Mouse (Mus musculus) midbrain, postnatal 0 days (tissue): ENCODE measurements around the gene Ank2. TPM values are rescaled to one million over a fixed set of nuclear protein-coding genes. Genes with fewer than 3 reads are reported as not detected.

Source experiments
- ATAC-seq: fragments of 200-750 bp; cut with Nextera tagmentation; 2 replicates; pipeline ENCODE4 v1.8.0; 2017; ENCODE audit warnings: moderate number of reproducible peaks, mild to moderate bottlenecking, moderate TSS enrichment, moderate library complexity; ENCODE audit not compliant: low FRiP score
- DNase-seq: peaks from one replicate; pipeline ENCODE4 v3.0.0-alpha.2; 2015; ENCODE audit warnings: low spot score
- H3K27ac ChIP-seq: fragments of 300-500 bp; sonication (generic); 2 replicates; pipeline ENCODE4 v1.5.1; 2014; ENCODE audit warnings: low read depth, mild to moderate bottlenecking, low read length, mixed read lengths
- H3K27me3 ChIP-seq: fragments of 300-500 bp; sonication (generic); 2 replicates; pipeline ENCODE4 v1.6.1; 2014; ENCODE audit warnings: low read length, control low read depth, mixed read lengths; ENCODE audit not compliant: insufficient read depth
- H3K36me3 ChIP-seq: fragments of 300-500 bp; sonication (generic); 2 replicates; pipeline ENCODE4 v1.6.1; 2014; ENCODE audit warnings: low read length, control low read depth, mixed read lengths; ENCODE audit not compliant: insufficient read depth
- H3K4me1 ChIP-seq: fragments of 300-500 bp; sonication (generic); 2 replicates; pipeline ENCODE4 v1.6.1; 2014; ENCODE audit warnings: mild to moderate bottlenecking, control low read depth, antibody characterized with exemption, low read length, mixed read lengths; ENCODE audit not compliant: insufficient read depth
- H3K4me2 ChIP-seq: fragments of 300-500 bp; sonication (generic); 2 replicates; pipeline ENCODE4 v1.6.1; 2014; ENCODE audit warnings: low read depth, mild to moderate bottlenecking, low read length, mixed read lengths; ENCODE audit not compliant: poor library complexity, severe bottlenecking
- H3K4me3 ChIP-seq: fragments of 300-500 bp; sonication (generic); 2 replicates; pipeline ENCODE4 v1.5.1; 2014; ENCODE audit warnings: low read depth, mild to moderate bottlenecking, low read length, moderate library complexity
- H3K9ac ChIP-seq: fragments of 300-500 bp; sonication (generic); replicated peaks from 2 replicates; pipeline ENCODE4 v1.6.1; 2014; ENCODE audit warnings: mild to moderate bottlenecking, low read length, moderate library complexity, mixed read lengths; ENCODE audit not compliant: poor library complexity, severe bottlenecking
- H3K9me3 ChIP-seq: fragments of 300-500 bp; sonication (generic); 2 replicates; pipeline ENCODE4 v1.6.1; 2016; ENCODE audit warnings: low read length, control low read depth
- CTCF ChIP-seq: IDR thresholded peaks from 2 replicates; pipeline ENCODE4 v1.5.1; 2016; ENCODE audit warnings: antibody characterized with exemption, mild to moderate bottlenecking
- WGBS: fragments of 180-500 bp; shearing (Covaris S2); extraction: QIAGEN DNeasy Blood & Tissue Kit; methylation state at CpG from one replicate; pipeline ENCODE4 v1.1.7; 2014; 5-methylcytosine and 5-hydroxymethylcytosine counted together
- polyA plus RNA-seq: library from polyadenylated mRNA; unstranded; fragments of >200 nt; fragmentation: Nextera tagmentation; extraction: Ambion mirVana; gene quantifications from 2 replicates; pipeline ENCODE4 v1.2.1, GENCODE M21; 2015
- total RNA-seq: library from RNA; depleted of rRNA; stranded (reverse); fragments of >200 nt; gene quantifications from 2 replicates; pipeline ENCODE4 v1.2.3, GENCODE M21; 2014

The Ank2 gene
- total and polyA plus RNA-seq, 2 experiments from 2014 or later = 200 to 623 TPM

DNA sequence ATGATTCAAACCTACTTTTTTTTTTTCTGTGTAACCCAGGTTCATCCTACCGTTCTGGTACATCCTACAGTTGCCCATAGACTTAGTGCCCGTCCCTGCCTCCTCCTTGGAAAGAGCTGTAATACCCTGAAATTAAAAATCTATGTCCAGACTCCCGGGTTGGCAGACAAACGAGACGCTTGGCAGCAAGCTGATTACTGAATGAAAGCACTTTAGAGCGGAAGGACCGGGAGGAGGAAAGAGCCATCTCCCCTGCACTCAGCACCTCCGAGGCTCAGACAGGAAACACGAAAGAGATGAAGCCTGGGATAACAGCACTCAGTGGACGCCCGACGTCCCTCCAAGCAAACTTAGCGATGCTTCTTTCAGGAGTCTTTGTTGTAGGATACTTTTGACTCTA is 69.3 kb downstream of the Ank2 start:
- Histone ChIP-seq H3K9ac (no peak overlapping the region), H3K4me3 (no peak overlapping the region), H3K27me3 (no peaks in the 10 kb centered on the region), H3K4me2 (no peak overlapping the region), H3K36me3 (no peaks in the 10 kb centered on the region), H3K4me1 (no peaks in the 10 kb centered on the region), H3K9me3 (no peaks in the 10 kb centered on the region), H3K27ac (no peak overlapping the region)
- 69% methylated on average over 13 of the region's 13 CpGs for WGBS
- no peak for ATAC-seq
- no peak for DNase-seq
- TF ChIP-seq CTCF = no peak

DNA sequence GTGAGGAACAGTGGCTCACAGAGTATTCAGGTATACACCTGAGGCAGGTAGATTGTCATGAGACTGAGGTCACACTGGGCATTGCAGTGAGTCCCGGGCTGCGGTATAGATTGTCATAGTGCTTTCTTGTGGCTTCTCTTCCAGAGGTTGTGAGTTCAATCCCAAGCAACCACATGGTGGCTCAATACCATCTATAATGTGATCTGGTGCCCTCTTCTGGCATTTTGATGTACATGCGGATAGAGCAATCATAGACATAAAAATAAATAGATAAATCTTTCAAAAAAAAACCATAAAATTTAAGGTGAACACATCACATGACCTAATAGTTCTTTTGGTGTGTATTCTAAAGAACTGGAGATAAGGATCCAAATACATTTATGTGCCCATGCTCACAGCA is 70.6 kb downstream of the Ank2 start:
- no peak overlapping the region for H3K4me2 ChIP-seq
- no peaks in the 10 kb centered on the region for H3K9me3 ChIP-seq
- ATAC-seq = no peak
- H3K4me3 ChIP-seq = no peak overlapping the region
- H3K4me1 ChIP-seq = no peaks in the 10 kb centered on the region
- WGBS = 91% methylated on average over 3 of the region's 3 CpGs
- no peak for DNase-seq
- peak; percentile 62 for TF ChIP-seq CTCF
- no peaks in the 10 kb centered on the region for H3K27me3 ChIP-seq
- H3K9ac ChIP-seq = no peak overlapping the region
- H3K27ac ChIP-seq = no peak overlapping the region
- H3K36me3 ChIP-seq = no peaks in the 10 kb centered on the region

DNA sequence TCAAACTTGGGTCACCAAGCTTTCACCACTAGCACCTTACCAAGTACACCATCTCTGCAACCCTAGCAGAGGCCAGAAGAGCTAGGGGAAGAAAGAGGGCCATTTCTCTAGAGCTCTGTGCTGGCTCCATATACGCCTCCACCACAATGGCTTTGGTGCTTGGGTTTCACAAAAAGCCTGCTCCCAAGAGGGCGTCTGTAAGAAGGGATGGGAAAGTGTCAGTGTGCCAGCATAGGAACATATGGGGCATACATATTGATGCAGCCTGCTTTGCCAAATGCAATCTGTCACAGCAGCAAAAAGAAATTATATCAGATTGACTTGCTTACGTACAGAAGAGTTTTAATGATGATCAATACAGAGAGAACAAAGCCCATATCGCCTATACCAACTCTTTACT is 82.2 kb downstream of the Ank2 start:
- DNase-seq (no peak), ATAC-seq (no peak)
- no peak overlapping the region for H3K27ac ChIP-seq

DNA sequence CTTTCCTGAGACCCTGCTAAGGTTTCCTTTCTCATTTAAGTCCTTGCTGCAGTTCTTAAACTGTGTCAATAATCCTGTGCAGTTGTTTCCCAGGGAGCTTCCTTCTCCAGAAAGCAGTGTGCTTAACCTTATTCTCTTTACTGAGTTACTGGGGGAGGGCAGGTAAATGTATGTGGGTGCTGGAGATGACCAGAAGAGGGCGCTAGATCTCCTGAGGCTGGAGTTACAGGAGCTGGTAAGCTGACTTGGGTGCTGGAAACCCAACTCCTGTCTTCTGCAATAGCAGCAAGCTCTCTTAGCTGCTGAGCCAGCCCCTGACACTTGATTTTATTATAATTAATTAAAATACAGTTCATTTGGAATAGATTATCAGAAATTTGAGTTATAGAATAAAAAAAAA is 84.7 kb downstream of the Ank2 start:
- Histone ChIP-seq H3K27ac (no peak overlapping the region), H3K9ac (no peak overlapping the region), H3K9me3 (no peaks in the 10 kb centered on the region), H3K4me2 (no peak overlapping the region), H3K36me3 (no peaks in the 10 kb centered on the region), H3K4me1 (no peaks in the 10 kb centered on the region), H3K4me3 (no peak overlapping the region), H3K27me3 (no peaks in the 10 kb centered on the region)
- TF ChIP-seq CTCF = peak; percentile 38
- WGBS = 38% methylated on average over 1 of the region's 1 CpGs
- DNase-seq (no peak), ATAC-seq (no peak)

More for the DNA sequence above, 82.2 kb downstream of the Ank2 start:
- Histone ChIP-seq H3K4me3 (no peak overlapping the region), H3K4me1 (no peaks in the 10 kb centered on the region), H3K4me2 (no peak overlapping the region), H3K9me3 (no peaks in the 10 kb centered on the region), H3K27me3 (no peaks in the 10 kb centered on the region), H3K36me3 (no peaks in the 10 kb centered on the region), H3K9ac (no peak overlapping the region)
- WGBS = 86% methylated on average over 4 of the region's 4 CpGs
- TF ChIP-seq CTCF = no peak

DNA sequence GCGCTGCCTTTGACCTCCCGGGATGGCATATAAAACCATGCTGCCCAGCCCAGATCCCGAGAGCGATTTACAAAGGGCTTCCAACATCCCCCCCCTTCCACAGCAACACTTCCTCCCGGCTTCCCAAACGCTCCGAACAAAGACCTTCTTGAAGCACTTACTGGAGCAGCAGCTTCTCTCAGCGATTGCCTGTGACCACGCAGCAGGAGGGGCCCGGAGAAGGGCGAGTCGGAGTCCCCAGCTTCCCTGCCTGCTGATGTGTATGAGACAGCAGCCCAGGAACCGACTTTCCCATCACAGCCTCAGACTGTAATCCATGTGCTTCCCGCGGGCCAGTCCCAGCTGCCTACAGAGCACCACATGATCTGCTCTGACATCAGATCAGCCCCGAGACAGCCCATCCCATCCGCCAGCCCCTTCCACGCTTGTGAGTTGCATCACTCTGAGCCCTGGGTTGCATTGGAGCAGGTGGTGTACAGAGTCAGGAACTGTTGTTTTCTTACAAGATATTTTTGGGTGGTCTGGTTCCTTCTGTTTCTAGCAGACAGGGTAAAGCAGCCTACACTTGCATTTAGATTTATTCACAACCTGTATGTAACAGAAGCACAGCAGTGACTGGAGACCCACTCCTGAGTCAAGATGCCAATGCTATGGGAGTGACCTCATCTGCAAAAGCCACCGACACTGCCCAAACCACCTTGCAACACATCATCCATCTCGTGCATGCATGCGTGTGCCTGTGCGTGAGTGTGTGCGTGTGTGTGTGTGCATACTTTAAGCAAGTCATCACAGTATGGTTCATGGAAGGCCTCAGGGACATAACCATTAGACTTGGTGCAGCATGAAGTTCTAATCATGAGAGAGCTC is 90.2 kb downstream of the Ank2 start:
- ATAC-seq (peak; percentile 99), DNase-seq (peak; percentile 92)
- Histone ChIP-seq H3K27me3 (no peaks in the 10 kb centered on the region), H3K4me2 (peak overlapping the region; percentile 53), H3K27ac (peak overlapping the region; percentile 84), H3K9ac (peak overlapping the region; percentile 70), H3K9me3 (no peaks in the 10 kb centered on the region), H3K4me1 (peaks cover 11% of the 10 kb centered on the region; the same call in 1 of the 2 replicates), H3K4me3 (peak overlapping the region; percentile 60), H3K36me3 (no peaks in the 10 kb centered on the region)
- TF ChIP-seq CTCF = no peak
- 13% methylated on average over 23 of the region's 23 CpGs for WGBS

DNA sequence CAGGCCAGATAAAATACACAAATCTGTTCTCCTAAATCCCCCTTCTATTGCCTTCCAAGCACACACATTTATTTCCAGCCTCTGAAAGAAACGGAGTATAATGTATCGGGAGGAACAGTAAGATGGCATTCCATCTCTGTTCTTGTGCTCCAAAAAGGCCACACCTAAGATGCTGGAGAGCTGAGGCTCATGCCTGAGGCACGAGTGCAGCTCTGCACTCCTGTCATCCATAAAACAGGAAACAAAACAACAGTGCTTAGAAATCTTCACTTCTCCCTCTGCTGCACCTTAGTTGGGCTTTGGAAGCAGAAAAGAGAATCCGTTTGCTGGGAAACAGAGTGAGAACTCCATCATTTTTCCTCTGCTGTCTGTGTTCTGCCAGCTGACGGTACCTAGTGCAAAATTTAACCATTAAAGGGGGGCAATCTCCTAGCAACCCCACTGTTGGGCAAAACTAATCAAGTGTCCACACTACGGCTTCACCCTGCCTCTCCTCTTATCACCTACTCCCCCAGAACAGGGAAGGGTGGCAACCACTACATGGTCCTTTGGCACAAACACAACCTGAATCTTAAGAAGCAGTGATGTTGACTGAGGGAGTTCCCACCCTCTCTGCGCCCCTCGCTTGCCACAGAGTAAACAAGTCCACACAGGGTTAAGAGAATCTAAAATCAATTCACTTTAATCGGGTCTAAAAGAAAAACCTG is 91.1 kb downstream of the Ank2 start:
- Histone ChIP-seq H3K4me2 (peak overlapping the region; percentile 53), H3K9me3 (no peaks in the 10 kb centered on the region), H3K36me3 (no peaks in the 10 kb centered on the region), H3K9ac (peak overlapping the region; percentile 70), H3K27me3 (no peaks in the 10 kb centered on the region), H3K4me1 (peaks cover 11% of the 10 kb centered on the region; the same call in 1 of the 2 replicates), H3K4me3 (peak overlapping the region; percentile 60), H3K27ac (peak overlapping the region; percentile 84)
- ATAC-seq (peak; percentile 31; the same call in 1 of the 2 replicates), DNase-seq (peak; percentile 37)
- TF ChIP-seq CTCF = no peak
- 3% methylated on average over 9 of the region's 9 CpGs for WGBS
